Mouse (Mus musculus): Measurements from ENCODE around the gene Sh3pxd2a. TPM values are rescaled to one million over a fixed set of nuclear protein-coding genes. Genes with fewer than 3 reads are reported as not detected.
A peak's percentile ranks its signal among the peaks of the same experiment; 100 is the strongest.
"Not testable (repeated sequence)": the region's sequence is repeated elsewhere in the genome, so short reads cannot be mapped to it uniquely, and the experiment has no call there.

The Sh3pxd2a gene
- polyA plus RNA-seq, 1 experiment = 5.5 TPM

- WGBS = 96% methylated on average over 1 of the region's 1 CpGs
- DNase-seq (ENCODE audit: low read depth, low spot score) = not testable (repeated sequence)
Measured at GRCm38 (mm10) chr19:47394781-47395180, 69.4 kb downstream of the Sh3pxd2a start.

DNA sequence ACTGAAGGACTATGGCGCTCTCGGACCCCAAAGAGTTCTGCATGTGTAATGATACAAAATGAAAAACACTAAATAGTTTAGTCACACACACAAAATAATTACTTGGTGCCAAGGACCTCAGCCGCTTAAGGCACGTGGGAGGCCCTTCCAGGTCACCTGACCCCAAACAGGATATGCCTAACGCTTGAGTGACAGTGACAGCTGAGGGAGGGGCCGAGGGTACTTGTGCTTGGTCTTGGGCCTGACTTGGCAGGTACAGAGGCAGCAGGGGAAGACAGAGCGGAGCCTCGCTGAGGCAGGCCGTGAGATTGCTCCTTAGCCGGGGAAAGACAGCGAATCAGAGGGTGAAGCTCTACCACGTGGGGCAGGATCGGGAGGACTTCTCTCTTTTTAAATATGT, 73.3 kb downstream of the Sh3pxd2a start:
- WGBS = 85% methylated on average over 13 of the region's 13 CpGs
- no peak for DNase-seq (ENCODE audit: low read depth, low spot score)

GRCm38 (mm10) chr19:47387887-47388286, 76.3 kb downstream of the Sh3pxd2a start:
- DNase-seq (ENCODE audit: low read depth, low spot score) = no peak
- WGBS = 73% methylated on average over 3 of the region's 3 CpGs

DNA sequence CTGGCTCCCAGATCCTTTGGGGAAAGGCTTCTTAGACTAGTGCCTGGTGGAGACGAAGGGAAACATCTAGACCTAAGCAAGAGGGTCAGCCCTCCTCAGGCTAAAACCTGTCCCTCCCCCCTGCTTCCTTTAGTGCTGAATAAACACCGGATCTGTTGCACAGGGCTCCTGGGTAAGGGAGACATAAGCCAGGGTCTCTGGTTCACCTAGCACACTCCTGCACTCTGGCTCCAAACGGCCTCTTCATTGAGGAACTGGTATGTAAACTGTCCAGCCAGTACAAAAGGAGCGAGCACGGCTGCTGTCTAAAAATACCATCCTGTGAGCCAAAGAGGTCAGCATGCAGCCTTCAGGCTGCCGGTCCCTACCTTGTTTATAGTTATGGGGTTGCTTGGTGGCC, 76.8 kb downstream of the Sh3pxd2a start:
- 66% methylated on average over 6 of the region's 6 CpGs for WGBS
- no peak for DNase-seq (ENCODE audit: low read depth, low spot score)

GRCm38 (mm10) chr19:47385971-47386370, 78.2 kb downstream of the Sh3pxd2a start:
- WGBS = 32% methylated on average over 10 of the region's 10 CpGs
- DNase-seq (ENCODE audit: low read depth, low spot score) = no peak

DNA sequence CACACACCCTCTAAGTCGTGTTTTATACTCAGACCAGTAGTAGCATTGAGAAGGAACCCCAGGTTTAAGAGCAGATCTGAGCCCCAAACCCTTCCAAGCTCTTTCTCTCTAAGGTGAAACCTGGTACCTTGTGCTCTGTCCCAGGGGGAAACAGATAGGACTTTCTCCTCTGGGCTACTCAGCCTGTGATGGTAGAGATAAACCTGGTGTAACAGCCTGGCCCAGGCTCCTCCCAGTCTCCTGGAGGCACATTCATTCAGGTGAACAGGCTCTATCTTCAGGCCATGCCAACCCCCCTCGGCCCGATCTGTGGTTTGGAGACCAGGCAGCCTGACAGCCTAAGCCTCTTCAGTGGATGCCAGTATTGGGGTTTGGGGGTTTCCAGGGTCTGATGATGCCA, 79.6 kb downstream of the Sh3pxd2a start:
- 81% methylated on average over 3 of the region's 3 CpGs for WGBS

DNA sequence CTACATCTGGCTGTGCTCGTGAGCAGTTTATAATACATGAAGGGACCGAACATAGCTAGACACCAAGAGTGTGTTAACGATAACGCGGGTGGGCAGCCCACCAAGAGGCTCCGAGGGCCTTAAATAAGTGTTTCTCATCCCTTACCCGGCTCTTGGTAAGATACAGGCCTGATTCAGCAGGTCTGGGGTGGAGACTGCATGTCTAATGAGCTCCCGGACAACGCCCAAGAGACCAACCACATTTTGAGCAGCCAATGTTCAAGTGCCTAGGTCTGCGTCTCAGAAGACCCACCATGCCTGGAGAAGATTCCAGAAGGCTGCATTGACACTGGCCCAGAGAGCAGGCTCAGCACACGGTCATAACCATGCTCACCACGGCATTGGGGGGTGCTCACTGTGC, 80.2 kb downstream of the Sh3pxd2a start:
- DNase-seq (ENCODE audit: low read depth, low spot score) = no peak
- WGBS = 88% methylated on average over 12 of the region's 12 CpGs

More for the DNA sequence above, 79.6 kb downstream of the Sh3pxd2a start:
- no peak for DNase-seq (ENCODE audit: low read depth, low spot score)

DNA sequence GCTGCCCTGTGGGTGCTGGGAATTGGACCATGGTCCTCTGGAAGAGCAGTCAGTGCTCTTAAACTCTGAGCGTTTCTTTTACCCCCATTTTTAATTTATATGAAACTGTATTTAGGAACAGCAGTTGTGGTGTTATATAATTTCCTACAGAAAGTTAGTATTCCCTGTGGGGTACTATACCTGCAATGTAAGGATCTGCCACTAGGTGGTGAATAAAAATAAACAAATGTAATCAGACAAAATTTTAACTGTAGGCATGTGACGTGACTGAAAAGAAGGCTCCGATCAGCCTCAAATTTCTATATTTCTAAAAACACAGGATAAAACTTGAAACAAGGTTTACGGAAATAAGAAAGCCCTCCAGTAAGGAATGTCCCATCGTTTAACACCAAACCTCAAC, 81.9 kb downstream of the Sh3pxd2a start:
- DNase-seq (ENCODE audit: low read depth, low spot score) = no peak
- WGBS = 55% methylated on average over 5 of the region's 5 CpGs

DNA sequence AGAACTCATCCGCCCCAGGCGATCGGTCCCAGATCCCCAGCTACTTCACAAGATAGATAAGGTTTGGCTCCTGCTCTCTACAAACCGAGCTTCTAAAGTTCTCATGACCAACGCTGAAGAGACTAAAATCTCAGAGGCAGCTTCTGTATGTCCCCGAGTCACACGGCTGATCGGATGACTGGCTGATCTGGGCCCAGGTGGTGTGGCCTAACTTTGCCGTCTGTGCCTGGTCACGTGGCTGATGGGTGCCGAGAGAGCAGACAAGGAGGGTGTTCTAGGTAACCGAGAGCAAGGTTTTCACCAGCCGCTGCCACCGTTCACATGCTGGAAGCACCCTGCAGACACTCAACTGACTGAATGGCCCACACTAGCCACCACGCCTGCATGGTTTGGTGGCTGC, 83.2 kb downstream of the Sh3pxd2a start:
- no peak for DNase-seq (ENCODE audit: low read depth, low spot score)
- WGBS = 91% methylated on average over 15 of the region's 15 CpGs

DNA sequence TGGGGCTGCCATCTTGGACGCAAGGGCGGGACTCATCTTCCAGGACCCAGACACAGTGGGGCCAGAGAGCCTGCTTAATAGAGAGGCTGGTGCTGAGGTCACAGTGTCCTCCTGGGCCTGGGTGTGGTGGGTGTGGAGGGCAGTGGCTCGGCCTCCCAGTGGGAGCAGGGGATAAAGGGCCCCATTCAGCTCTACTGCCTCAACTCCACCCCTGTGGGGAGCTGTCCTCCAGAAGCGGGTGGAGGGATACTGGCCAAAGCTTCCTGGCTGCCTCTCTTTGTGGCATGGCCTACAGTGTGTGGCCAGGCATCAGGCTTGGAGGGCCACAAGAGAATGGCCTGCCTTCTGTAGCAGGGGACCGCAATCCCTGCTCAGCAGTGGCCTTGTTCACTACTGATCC, 85.1 kb downstream of the Sh3pxd2a start:
- WGBS = 73% methylated on average over 5 of the region's 5 CpGs
- no peak for DNase-seq (ENCODE audit: low read depth, low spot score)

DNA sequence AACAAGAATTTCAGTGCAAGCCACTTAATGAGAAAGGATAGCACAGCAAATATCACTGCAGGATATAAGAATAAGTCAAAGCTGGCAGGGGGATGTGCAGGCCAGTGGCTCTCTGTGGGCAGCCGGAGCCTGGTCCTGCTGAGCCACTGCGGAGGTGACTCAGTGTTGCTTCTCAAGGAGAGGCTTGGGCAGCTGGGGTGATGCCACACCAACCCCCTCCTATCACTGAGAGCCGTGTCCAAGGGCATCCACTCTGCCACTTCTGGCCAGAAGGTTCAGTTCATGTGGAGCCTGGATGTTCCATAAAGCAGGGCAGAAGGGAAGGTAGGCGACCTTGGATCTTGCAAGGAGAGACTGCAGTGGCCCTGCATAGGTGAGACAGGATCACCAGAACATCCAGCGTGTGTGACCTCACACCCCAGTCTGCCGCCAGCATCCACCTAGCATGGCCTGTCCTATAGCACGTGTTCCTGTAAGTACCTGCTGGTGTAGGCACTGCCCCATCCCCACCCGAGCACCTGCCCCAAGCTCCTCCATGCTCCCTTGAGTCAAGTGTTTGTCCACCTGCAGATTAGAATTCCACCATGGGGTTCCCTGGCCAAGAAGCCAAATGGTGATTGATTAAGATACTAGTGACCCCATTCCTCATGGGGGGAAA, 89.2 kb downstream of the Sh3pxd2a start:
- no peak for DNase-seq (ENCODE audit: low read depth, low spot score)
- WGBS = 92% methylated on average over 8 of the region's 8 CpGs

- no peak for DNase-seq (ENCODE audit: low read depth, low spot score)
- WGBS = 36% methylated on average over 4 of the region's 4 CpGs
Measured at GRCm38 (mm10) chr19:47374440-47374839, 89.8 kb downstream of the Sh3pxd2a start.

GRCm38 (mm10) chr19:47372044-47372443, 92.2 kb downstream of the Sh3pxd2a start:
- no peak for DNase-seq (ENCODE audit: low read depth, low spot score)
- 79% methylated on average over 5 of the region's 5 CpGs for WGBS

- no peak for DNase-seq (ENCODE audit: low read depth, low spot score)
- 89% methylated on average over 11 of the region's 11 CpGs for WGBS
Measured at GRCm38 (mm10) chr19:47371521-47371920, 92.7 kb downstream of the Sh3pxd2a start.

DNA sequence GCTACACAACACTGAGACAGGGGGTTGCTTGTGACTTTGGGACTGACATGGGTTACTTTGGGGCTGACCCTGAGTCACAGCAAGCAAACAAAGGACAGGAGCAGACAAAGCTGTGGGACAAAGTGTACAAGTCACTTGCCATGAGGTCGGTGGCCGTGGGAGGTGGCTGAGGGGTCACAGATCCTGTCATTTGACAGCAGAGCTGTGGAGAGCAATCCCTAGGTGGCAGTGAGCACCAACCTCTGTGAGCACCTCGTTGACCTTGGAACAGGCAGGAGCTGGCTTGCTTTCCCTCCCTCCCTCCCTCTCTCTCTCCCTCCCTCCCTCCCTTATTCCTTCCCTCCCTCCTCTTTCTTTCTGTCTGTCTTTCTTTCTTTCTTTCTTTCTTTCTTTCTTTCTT, 95.2 kb downstream of the Sh3pxd2a start:
- no peak for DNase-seq (ENCODE audit: low read depth, low spot score)
- 51% methylated on average over 3 of the region's 3 CpGs for whole genome bisulfite sequencing

- peak; percentile 51 for DNase-seq (ENCODE audit: low read depth, low spot score)
- WGBS = 44% methylated on average over 12 of the region's 12 CpGs
Measured at GRCm38 (mm10) chr19:47367271-47367879, 96.8 kb downstream of the Sh3pxd2a start.

DNA sequence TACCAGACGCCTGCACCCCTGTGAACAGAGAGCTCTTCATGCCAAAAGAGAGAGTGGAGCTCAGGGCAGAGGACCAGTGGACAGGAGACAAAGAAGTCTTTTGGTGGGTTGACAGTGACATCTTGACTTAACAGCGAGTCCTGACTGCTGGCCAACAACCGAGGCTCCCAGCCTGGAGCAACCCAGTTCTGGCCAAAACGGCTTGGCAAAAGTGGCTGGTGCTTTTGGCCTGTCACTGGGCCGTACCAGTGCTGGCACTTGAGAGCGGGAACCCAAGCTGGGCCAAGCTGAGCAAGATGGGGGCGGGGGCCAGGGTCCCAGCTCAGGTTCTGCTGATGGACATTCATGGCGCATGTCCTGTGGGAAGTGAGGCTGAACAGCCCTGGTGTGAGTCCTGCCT, 97.6 kb downstream of the Sh3pxd2a start:
- no peak for DNase-seq (ENCODE audit: low read depth, low spot score)
- 95% methylated on average over 8 of the region's 8 CpGs for WGBS

DNA sequence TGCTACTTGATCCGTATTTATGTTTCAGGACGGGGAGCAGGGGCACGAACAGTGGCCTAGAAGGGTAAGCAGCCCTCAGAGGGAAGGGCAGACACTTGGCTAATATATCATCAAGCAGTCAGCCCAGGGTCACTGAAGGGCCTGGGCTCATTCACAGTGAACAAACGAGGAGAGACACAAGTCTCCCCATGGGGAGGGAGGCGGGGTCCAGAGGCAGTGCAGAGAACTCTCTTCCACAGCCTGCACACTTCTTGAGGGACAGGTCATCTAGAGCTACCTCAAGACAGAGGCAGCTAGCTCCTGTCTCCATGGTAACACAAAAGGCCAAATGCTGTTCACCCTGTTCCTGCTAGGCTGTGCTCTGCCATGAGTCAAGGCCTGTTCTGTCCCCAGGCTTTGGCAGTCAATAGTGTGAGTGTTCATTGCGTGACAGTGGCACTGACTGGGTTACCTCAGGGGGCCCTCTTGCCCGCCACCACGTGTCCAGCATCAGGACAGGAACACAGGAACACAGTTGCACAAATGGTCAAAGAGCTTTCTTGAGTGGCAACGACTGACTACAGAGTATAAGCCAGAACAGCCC, 101.0 kb downstream of the Sh3pxd2a start:
- no peak for DNase-seq (ENCODE audit: low read depth, low spot score)
- 78% methylated on average over 9 of the region's 9 CpGs for WGBS

DNA sequence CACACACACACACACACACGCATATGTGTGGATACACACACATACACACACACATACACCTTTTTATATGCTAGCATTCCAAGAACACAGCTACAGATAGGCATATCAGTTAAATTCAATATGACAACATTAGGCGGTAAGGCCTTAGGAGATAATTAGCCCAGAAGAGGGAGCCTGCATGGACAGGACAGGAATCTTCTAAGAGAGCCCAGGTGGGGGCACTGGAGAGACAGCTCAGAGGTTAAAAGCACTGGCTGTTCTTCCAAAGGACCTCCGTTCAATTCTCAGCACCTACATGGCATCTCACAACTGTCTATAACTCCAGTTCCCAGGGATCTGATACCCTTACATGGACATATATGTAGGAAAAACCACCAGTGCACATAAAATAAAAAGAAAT, 103.3 kb downstream of the Sh3pxd2a start:
- 84% methylated on average over 3 of the region's 3 CpGs for WGBS
- DNase-seq (ENCODE audit: low read depth, low spot score) = no peak

- 89% methylated on average over 16 of the region's 16 CpGs for WGBS
- no peak for DNase-seq (ENCODE audit: low read depth, low spot score)
Measured at GRCm38 (mm10) chr19:47360017-47360416, 104.2 kb downstream of the Sh3pxd2a start.
